Mouse (Mus musculus) neural tube, embryonic 10.5 days (tissue): ENCODE results near the gene ccdc198.
"Not testable (repeated sequence)": the region's sequence is repeated elsewhere in the genome, so short reads cannot be mapped to it uniquely, and the experiment has no call there.

Source experiments
- DNase-seq: peaks from one replicate; pipeline ENCODE4 v3.0.0-alpha.2; 2017; ENCODE audit warnings: low spot score; ENCODE audit errors: extremely low spot score

Gene ccdc198

DNA sequence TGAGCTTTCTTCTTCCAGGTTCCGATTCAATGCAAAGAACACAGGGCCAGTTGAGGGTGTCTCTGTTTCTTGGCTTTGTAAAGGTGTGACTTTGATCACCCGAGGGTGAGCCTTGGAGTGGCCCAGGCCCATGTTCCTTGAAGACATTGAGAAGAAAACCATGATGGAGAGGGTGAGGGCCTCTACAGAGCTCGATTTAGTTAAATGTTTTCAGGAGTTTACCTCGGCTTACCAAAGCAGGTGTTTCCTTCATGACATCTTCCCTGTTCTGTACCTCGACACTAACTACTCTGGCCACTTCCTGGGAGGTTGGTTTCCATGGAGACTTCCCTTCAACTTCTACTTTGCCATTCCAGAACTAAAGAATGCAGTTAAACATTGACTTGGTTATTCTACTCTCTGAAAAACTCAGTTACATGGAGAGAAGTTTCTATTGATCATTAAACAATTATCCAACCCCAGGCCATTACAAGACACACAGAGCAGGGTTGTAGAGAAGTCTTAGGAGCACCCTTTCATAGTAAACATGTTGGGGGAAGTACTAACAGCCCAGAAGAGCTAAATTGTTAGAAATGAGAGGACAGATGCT lies at the start of gene ccdc198:
Gene ccdc198, minus strand, starts transcription at position 349 of the 589 bp plus-strand sequence.
- DNase-seq: no peak

- DNase-seq: no peak
Measured at GRCm38 (mm10) chr14:49293802-49294449, 48.7 kb upstream of the ccdc198 start.

DNA sequence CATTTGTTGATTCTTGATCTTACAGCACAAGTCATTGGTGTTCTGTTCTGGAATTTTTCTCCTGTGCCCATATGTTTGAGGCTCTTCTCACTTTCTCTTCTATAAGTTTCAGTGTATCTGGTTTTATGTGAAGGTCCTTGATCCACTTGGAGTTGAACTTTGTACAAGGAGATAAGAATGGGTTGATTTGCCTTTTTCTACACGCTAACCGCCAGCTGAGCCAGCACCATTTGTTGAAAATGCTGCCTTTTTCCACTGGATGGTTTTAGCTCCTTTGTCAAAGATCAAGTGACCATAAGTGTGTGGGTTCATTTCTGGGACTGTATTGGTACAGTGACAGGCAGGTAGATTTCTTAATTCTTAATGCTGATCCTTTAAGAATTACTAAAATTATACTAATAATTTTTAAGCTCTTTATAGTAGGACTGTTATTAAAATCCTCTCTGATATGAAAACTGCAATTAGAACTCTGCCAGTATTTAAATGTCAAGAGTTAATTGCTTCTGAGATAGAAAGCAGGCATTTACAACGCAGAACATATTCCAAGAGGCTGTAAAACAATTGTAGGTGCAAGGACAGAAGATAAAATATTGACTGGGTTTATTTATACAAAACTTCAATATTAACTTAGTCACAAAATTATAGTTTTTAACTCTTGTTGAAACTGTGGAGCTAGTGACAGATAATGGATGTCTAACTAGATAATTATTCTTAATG lies 44.9 kb upstream of the ccdc198 start:
- DNase-seq: no peak

DNA sequence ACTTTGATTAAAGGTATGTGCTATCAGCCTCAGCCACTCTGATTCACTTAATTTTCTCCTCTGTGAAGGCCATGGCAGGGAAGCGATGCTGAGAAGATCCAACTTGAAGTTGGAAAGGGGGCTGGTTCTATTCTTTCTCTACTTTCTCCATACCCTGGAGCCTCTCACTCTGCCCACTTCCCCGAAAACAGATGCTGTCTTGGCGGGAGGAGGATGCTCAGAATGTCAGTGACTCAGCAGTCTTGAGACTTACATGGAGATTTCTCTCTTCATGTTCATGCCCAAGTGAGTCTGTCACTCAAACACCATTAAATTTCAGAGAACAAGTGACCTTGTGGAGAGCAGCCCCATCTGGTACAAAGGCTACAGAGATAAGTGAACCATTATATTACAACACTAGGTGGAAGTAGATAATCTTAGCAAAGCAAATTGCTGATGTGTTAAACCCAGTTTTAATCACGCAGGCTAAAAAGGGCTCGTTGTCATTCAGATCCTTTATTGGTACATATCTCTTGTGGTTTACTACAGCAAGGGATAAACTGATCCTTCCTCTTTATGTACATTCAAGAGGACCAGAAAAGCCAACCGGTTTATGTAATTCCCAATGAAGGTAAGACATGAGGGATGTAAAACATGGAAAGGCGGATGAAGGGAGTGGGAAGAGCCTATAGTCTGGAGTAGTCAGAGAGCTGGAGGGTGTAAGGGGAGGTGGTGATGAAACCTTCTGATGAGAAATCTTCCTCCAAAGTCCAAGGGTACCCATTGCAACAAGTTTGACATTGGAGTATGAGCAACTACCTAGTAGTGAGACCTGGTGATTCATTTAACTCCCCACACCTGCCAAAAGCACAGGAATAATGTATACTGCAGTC lies 38.7 kb upstream of the ccdc198 start:
- DNase-seq: no peak

GRCm38 (mm10) chr14:49278880-49279279 lies 33.6 kb upstream of the ccdc198 start:
- DNase-seq: no peak

GRCm38 (mm10) chr14:49278479-49278878 lies 33.2 kb upstream of the ccdc198 start:
- not testable (repeated sequence) for DNase-seq

DNA sequence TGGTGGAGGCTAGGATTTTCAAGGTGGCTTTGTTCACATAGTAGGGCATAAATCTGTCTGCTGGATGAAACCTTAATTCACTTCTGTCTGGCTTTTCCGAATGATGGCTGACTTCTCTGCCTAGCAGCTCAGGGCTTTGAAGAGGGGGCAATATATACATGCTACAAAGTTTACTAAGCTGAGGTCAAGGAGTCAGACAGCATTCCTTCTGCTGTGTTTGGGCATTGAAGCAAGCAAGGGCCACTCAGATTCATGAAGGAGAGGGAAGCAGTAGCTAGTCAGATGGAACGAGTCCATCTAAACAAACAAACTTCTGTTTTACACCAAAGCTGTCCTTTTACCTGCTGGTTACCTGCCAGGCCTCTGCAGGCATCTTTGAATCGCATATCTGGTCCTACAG lies 32.4 kb upstream of the ccdc198 start:
- DNase-seq: no peak

DNA sequence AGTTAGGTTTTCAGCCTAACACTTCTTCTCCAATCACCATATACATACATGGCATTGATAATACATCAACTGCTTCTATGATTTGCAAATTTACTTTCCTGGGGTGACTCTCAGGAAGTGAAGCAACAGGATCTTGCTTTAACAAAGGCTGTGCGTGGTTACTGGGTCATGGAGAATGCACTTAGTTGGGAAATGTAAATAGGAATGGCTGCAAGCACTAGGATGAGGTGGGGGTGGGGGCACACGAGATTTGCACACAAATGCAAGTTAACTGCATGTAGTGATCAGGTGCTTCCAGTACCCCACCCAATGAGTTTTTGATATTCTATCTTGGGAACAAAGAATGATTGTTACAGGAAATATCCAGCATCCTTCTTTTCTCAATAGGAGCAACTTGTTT lies 30.1 kb upstream of the ccdc198 start:
- no peak for DNase-seq

DNA sequence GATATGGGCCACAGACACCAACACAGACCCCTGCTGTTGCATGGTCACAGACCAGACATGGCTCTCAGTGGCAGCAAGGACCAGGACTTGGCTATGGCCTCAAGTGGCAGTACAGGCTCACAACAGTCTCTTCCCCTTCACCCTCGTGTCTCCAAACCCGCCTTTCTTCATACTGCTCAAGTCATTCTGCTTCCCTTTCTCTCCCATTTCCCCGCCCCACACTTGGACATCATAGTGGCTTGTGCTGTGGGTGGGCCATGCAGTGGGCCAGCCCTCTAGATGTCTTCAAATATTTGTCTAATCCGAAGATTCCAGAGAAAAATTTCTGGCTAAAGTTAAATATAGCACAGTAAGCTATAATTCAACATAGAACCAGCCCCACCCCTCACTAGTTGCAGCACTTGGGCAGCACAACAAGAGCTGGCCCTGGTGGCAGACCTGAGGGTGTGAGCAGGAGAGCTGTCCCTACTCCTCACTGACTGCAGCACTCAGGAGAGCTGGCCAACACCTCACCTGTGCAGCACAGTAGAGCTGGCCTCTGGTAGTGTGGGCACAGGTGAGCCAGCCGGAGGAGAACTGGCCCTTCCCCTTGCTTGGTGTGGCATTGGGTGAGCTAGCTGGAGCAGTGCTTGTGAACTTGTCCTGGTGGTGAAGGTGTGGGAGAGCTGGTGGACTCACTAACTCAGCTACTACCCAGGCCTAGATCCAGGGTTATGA lies 20.2 kb upstream of the ccdc198 start:
- no peak for DNase-seq

- DNase-seq: no peak
Measured at GRCm38 (mm10) chr14:49241522-49241921, 3.8 kb downstream of the ccdc198 start.

DNA sequence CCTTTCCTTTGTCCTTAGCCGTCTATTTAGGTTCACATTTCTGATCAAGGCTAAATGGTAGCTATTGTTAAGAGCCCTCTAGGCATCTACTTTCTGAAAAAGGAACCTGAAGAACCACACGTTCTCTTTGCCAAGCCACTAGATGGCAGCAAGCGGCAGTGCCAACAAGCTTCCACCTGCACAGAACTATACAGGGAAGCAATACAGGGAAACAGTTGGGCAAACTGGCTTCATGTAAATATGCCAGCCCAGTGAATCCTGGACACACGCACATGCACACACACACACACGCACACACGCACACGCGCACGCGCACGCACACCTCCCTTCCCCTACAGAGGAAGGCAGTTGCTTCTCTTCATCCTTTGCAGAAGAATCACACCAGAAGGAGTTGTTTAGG lies 7.1 kb downstream of the ccdc198 start:
- peak; percentile 48 for DNase-seq

- DNase-seq: peak; percentile 36
Measured at GRCm38 (mm10) chr14:49234788-49235515, 10.3 kb downstream of the ccdc198 start.

GRCm38 (mm10) chr14:49231845-49232244 lies 13.4 kb downstream of the ccdc198 start:
- DNase-seq: no peak

GRCm38 (mm10) chr14:49226986-49227385 lies 18.3 kb downstream of the ccdc198 start:
- no peak for DNase-seq

- DNase-seq: no peak
Measured at GRCm38 (mm10) chr14:49226471-49226870, 18.8 kb downstream of the ccdc198 start.

DNA sequence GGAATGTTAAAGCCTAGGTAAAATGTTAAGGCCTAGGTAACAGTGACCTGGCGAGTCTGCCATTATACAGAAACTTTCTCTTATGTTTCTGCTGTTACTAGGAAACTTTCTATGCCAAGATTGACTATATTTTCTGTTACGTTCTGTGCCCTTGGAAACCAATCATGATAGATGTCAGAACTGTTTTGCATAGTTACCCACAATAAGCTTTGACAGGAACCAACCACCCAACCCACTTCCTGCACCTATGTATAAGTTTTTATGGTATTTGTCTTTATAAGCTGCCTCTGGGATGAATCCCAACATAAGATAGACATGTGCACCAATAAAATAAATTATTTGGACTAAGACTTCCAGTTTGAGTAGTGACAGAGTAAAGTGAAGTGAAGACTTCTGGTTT lies 23.5 kb downstream of the ccdc198 start:
- DNase-seq: no peak

- not testable (repeated sequence) for DNase-seq
Measured at GRCm38 (mm10) chr14:49219466-49220022, 25.7 kb downstream of the ccdc198 start.

GRCm38 (mm10) chr14:49218677-49219076 lies 26.6 kb downstream of the ccdc198 start:
- no peak for DNase-seq

DNA sequence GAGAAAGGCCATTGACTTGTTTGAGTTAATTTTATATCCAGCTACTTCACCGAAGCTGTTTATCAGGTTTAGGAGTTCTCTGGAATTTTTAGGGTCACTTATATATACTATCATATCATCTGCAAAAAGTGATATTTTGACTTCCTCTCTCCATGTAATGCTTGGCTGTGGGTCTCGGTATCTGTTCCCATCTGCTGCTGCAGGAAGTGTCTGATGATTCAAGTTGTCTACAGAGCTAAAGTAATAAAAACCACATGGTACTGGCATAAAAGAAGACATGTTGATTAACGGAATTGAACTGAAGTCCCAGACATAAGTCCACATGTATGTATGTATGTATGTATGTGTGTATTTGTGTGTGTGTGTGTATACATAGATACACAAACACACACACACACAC lies 35.1 kb downstream of the ccdc198 start:
- DNase-seq: not testable (repeated sequence)
